Mouse (Mus musculus) limb, embryonic 14.5 days (tissue): ENCODE measurements around the gene Fto. TPM values are rescaled to one million over a fixed set of nuclear protein-coding genes. Genes with fewer than 3 reads are reported as not detected.

Experiments
- ATAC-seq: fragments of 200-750 bp; cut with Nextera tagmentation; 2 replicates; pipeline ENCODE4 v1.8.0; 2017; ENCODE audit warnings: low read depth, moderate number of reproducible peaks, moderate TSS enrichment; ENCODE audit not compliant: low FRiP score
- DNase-seq: peaks from one replicate; pipeline ENCODE4 v3.0.0-alpha.2; 2015; ENCODE audit warnings: low spot score
- H3K27ac ChIP-seq: fragments of 300-500 bp; sonication (generic); replicated peaks from 2 replicates; pipeline ENCODE4 v1.5.1; 2014; ENCODE audit warnings: low read depth, mild to moderate bottlenecking, low read length, moderate library complexity, mixed read lengths
- H3K27me3 ChIP-seq: fragments of 300-500 bp; sonication (generic); 2 replicates; pipeline ENCODE4 v1.6.1; 2014; ENCODE audit warnings: low read length, mixed read lengths; ENCODE audit not compliant: control insufficient read depth, insufficient read depth
- H3K36me3 ChIP-seq: fragments of 300-500 bp; sonication (generic); 2 replicates; pipeline ENCODE4 v1.6.1; 2014; ENCODE audit warnings: mild to moderate bottlenecking, low read length, moderate library complexity, mixed read lengths; ENCODE audit not compliant: control insufficient read depth, insufficient read depth
- H3K4me1 ChIP-seq: fragments of 300-500 bp; sonication (generic); 2 replicates; pipeline ENCODE4 v1.6.1; 2014; ENCODE audit warnings: antibody characterized with exemption, low read length, mixed read lengths; ENCODE audit not compliant: control insufficient read depth, insufficient read depth
- H3K4me2 ChIP-seq: fragments of 300-500 bp; sonication (generic); replicated peaks from 2 replicates; pipeline ENCODE4 v1.6.1; 2014; ENCODE audit warnings: low read depth, mild to moderate bottlenecking, low read length, moderate library complexity; ENCODE audit not compliant: severe bottlenecking
- H3K4me3 ChIP-seq: fragments of 300-500 bp; sonication (generic); replicated peaks from 2 replicates; pipeline ENCODE4 v1.5.1; 2014; ENCODE audit warnings: low read length
- H3K9ac ChIP-seq: fragments of 300-500 bp; sonication (generic); 2 replicates; pipeline ENCODE4 v1.6.1; 2014; ENCODE audit warnings: mild to moderate bottlenecking, low read depth, low read length, moderate library complexity; ENCODE audit not compliant: severe bottlenecking
- H3K9me3 ChIP-seq: fragments of 300-500 bp; sonication (generic); 2 replicates; pipeline ENCODE4 v1.6.1; 2016; ENCODE audit warnings: low read length; ENCODE audit not compliant: control insufficient read depth
- POLR2A ChIP-seq: fragments of 200-500 bp; IDR thresholded peaks from 2 replicates; pipeline ENCODE4 v1.8.0; 2012; ENCODE audit warnings: inconsistent platforms, mild to moderate bottlenecking, moderate library complexity, borderline replicate concordance; ENCODE audit not compliant: insufficient read depth, insufficient read length; ENCODE audit errors: extremely low read depth
- WGBS: fragments of 180-500 bp; shearing (Covaris S2); extraction: QIAGEN DNeasy Blood & Tissue Kit; methylation state at CpG from one replicate; pipeline ENCODE4 v1.1.7; 2014; 5-methylcytosine and 5-hydroxymethylcytosine counted together
- polyA plus RNA-seq, 2 experiments: library from polyadenylated mRNA; depleted of rRNA in 1 of 2; stranded (reverse) in 1 of 2; unstranded in 1 of 2; fragments of >200 nt; fragmentation: Nextera tagmentation in 1 of 2; extraction: Ambion mirVana in 1 of 2; gene quantifications; 2 replicates each; pipeline versions ENCODE4 v1.2.1 to v1.2.3; 2012 to 2014

The Fto gene
- polyA plus RNA-seq (2012; rRNA removed) (75.9 and 80.0 TPM in 2 replicates), polyA plus RNA-seq (2014; fragmentation: Nextera tagmentation; extraction: Ambion mirVana) (107 and 117 TPM in 2 replicates)

DNA sequence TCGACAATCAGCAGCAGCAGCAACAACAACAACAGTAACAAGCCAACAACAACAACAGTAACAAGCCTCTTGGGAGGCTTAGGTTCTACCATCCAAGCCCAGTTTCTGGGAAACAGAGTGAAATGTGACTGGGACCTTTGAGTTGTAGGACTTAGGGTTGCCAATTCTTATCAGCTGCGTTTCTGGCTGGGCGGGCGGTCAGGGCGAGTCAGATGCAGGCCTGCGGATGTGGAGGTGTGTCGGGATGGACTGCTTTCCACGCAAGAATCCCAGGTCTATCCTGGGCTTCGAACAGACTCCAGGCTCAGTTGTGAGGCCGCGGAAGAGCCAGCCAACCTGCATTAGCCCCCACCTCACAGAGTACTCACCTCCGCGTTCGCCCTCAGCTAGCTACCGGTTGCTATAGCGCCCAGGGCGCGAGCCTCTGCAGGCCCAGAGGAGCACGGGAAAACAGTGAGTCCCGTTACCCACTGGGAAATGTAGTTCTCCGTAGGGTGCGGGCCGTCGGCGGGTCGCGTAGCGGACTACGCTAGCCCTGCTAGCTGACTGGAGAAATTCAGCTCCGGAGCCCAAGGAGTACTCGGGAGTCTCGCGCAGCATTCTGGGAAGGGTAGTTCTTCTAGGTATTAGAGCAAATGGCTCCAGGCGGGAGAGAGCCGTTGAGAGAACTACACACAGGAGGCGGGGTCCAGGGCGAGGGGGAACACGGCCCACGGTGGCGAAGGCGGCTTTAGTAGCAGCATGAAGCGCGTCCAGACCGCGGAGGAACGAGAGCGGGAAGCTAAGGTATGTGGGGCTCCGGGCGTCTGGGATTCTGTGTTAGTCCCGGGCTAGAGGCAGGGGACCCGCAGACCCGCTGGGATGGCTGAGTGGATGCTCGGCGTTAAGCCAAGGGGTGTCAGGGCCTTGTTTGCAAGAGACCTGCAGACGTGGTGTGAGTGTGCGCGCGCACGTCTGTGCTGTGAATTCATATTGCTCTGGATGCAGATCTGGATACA is at the start of gene Fto, which contains the start of gene Rpgrip1l:
Gene Fto (plus strand): TSS at position 691 of the 998 bp plus-strand sequence.
Gene Rpgrip1l (minus strand): TSS at position 428 of the 998 bp plus-strand sequence.
- no peaks in the 10 kb centered on the region for H3K9me3 ChIP-seq
- DNase-seq (peak; percentile 100), ATAC-seq (peak; percentile 99)
- 0 out of 2 replicates have a peak, but pooled peaks have one; percentile 43 for TF ChIP-seq POLR2A
- peak within 1 kb of the TSS; percentile 92 for H3K9ac ChIP-seq
- H3K4me2 ChIP-seq, result peak within 1 kb of the TSS; percentile 91
- peaks cover 12% of the 10 kb centered on the region; the same call in 1 of the 2 replicates for H3K4me1 ChIP-seq
- H3K27me3 ChIP-seq, result no peaks in the 10 kb centered on the region
- WGBS, result 2% methylated on average over 57 of the region's 59 CpGs
- H3K4me3 ChIP-seq, result peak within 1 kb of the TSS; percentile 72
- H3K27ac ChIP-seq, result peak within 1 kb of the TSS; percentile 81
- H3K36me3 ChIP-seq, result 0 out of 2 replicates have a peak, but pooled peaks cover 3% of the 10 kb centered on the region

- no peak overlapping the region for H3K4me3 ChIP-seq
- no peak overlapping the region for H3K4me2 ChIP-seq
- H3K36me3 ChIP-seq, result no peaks in the 10 kb centered on the region
- no peaks in the 10 kb centered on the region for H3K27me3 ChIP-seq
- H3K27ac ChIP-seq, result no peak overlapping the region
- ATAC-seq (no peak), DNase-seq (no peak)
- H3K9me3 ChIP-seq, result no peaks in the 10 kb centered on the region
- no peaks in the 10 kb centered on the region for H3K4me1 ChIP-seq
- no peak for TF ChIP-seq POLR2A
- H3K9ac ChIP-seq, result no peak overlapping the region
- WGBS, result 66% methylated on average over 3 of the region's 3 CpGs
Measured at GRCm38 (mm10) chr8:91263939-91264338, 49.4 kb upstream of the Fto start.

GRCm38 (mm10) chr8:91264564-91264963 is 48.8 kb upstream of the Fto start:
- Histone ChIP-seq H3K4me1 (no peaks in the 10 kb centered on the region), H3K9me3 (no peaks in the 10 kb centered on the region), H3K36me3 (no peaks in the 10 kb centered on the region), H3K4me2 (no peak overlapping the region), H3K27me3 (no peaks in the 10 kb centered on the region), H3K4me3 (no peak overlapping the region), H3K27ac (no peak overlapping the region), H3K9ac (no peak overlapping the region)
- no peak for ATAC-seq
- no peak for DNase-seq
- TF ChIP-seq POLR2A, result no peak

DNA sequence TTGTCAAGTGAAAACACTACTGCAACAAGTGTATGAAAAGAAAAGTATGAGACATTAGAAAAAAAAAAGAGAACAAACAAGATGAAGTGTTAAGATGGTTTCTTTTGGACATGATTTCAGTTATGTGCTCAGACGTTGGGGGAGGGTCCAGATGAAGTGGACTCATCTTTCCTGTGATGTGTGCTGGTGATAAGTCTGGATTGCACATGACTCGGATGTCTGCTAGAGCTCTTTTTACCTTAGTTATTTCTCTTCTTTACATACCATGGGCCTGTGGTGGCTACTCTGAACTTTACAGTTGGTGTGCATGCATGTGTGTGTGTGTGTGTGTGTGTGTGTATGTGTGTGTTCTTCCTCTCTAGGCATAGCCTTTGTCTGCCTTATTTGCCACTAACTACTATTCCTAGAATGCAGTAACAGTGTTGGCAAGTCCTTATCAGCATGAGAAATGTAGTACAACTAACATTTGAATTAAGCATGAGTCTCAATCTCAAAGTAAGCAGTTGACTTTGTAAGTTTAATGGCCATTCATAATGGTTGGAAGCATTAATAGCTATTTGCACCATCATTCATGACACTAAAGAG is 43.9 kb upstream of the Fto start:
- Histone ChIP-seq H3K4me1 (no peaks in the 10 kb centered on the region), H3K27me3 (no peaks in the 10 kb centered on the region), H3K27ac (no peak overlapping the region), H3K9ac (no peak overlapping the region), H3K9me3 (no peaks in the 10 kb centered on the region), H3K4me2 (no peak overlapping the region), H3K4me3 (no peak overlapping the region), H3K36me3 (no peaks in the 10 kb centered on the region)
- DNase-seq, result no peak
- ATAC-seq, result no peak
- TF ChIP-seq POLR2A, result no peak
- WGBS, result 70% methylated on average over 2 of the region's 2 CpGs

- DNase-seq (no peak), ATAC-seq (no peak)
- WGBS, result 79% methylated on average over 5 of the region's 5 CpGs
- Histone ChIP-seq H3K4me2 (no peak overlapping the region), H3K4me3 (no peak overlapping the region), H3K4me1 (no peaks in the 10 kb centered on the region), H3K27me3 (no peaks in the 10 kb centered on the region), H3K9ac (no peak overlapping the region), H3K36me3 (0 out of 2 replicates have a peak, but pooled peaks cover 4% of the 10 kb centered on the region), H3K27ac (no peak overlapping the region), H3K9me3 (no peaks in the 10 kb centered on the region)
- TF ChIP-seq POLR2A, result no peak
Measured at GRCm38 (mm10) chr8:91273493-91273892, 39.8 kb upstream of the Fto start.
